Mouse (Mus musculus): ENCODE results near the gene Nfatc2ip. TPM values are rescaled to one million over a fixed set of nuclear protein-coding genes. Genes with fewer than 3 reads are reported as not detected.
"Not testable (repeated sequence)": the region's sequence is repeated elsewhere in the genome, so short reads cannot be mapped to it uniquely, and the experiment has no call there.

Gene Nfatc2ip
- total RNA-seq, 2 experiments from 2014 or later, result 6.3 to 17.8 TPM

- no peak for ATAC-seq (replicated peaks; ENCODE audit: low FRiP score, poor library complexity, severe bottlenecking)
Observed at GRCm38 (mm10) chr7:126414725-126415124, 18.2 kb upstream of the Nfatc2ip start, which contains the start of gene Cd19. Gene Cd19 (minus strand): TSS chr7:126414889.

GRCm38 (mm10) chr7:126411061-126411460 is 14.5 kb upstream of the Nfatc2ip start:
- no peak for ATAC-seq (replicated peaks; ENCODE audit: low FRiP score, poor library complexity, severe bottlenecking)

GRCm38 (mm10) chr7:126408686-126409085 is 12.1 kb upstream of the Nfatc2ip start:
- ATAC-seq (replicated peaks; ENCODE audit: low FRiP score, poor library complexity, severe bottlenecking), result no peak

- ATAC-seq (replicated peaks; ENCODE audit: low FRiP score, poor library complexity, severe bottlenecking), result not testable (repeated sequence)
Observed at GRCm38 (mm10) chr7:126402518-126402917, 6.0 kb upstream of the Nfatc2ip start.

- ATAC-seq (replicated peaks; ENCODE audit: low FRiP score, poor library complexity, severe bottlenecking), result peak; percentile 38; the same call in 1 of the 2 replicates
Observed at GRCm38 (mm10) chr7:126399548-126399947, 3.0 kb upstream of the Nfatc2ip start.

GRCm38 (mm10) chr7:126397822-126398221 is 1.3 kb upstream of the Nfatc2ip start:
- ATAC-seq (replicated peaks; ENCODE audit: low FRiP score, poor library complexity, severe bottlenecking), result no peak

GRCm38 (mm10) chr7:126397221-126397620 is 684 bp upstream of the Nfatc2ip start:
- no peak for ATAC-seq (replicated peaks; ENCODE audit: low FRiP score, poor library complexity, severe bottlenecking)

- not testable (repeated sequence) for ATAC-seq (replicated peaks; ENCODE audit: low FRiP score, poor library complexity, severe bottlenecking)
Observed at GRCm38 (mm10) chr7:126392086-126392884, 4.3 kb downstream of the Nfatc2ip start.

- ATAC-seq (replicated peaks; ENCODE audit: low FRiP score, poor library complexity, severe bottlenecking), result no peak
Observed at GRCm38 (mm10) chr7:126388185-126388584, 8.4 kb downstream of the Nfatc2ip start.

- no peak for ATAC-seq (replicated peaks; ENCODE audit: low FRiP score, poor library complexity, severe bottlenecking)
Observed at GRCm38 (mm10) chr7:126383565-126383964, 13.0 kb downstream of the Nfatc2ip start.

- ATAC-seq (replicated peaks; ENCODE audit: low FRiP score, poor library complexity, severe bottlenecking), result peak; percentile 94
Observed at GRCm38 (mm10) chr7:126377278-126378158, 19.0 kb downstream of the Nfatc2ip start, which contains the start of gene Spns1. Gene Spns1 (minus strand): TSS chr7:126377450.

- peak; percentile 62 for ATAC-seq (replicated peaks; ENCODE audit: low FRiP score, poor library complexity, severe bottlenecking)
Observed at GRCm38 (mm10) chr7:126376903-126377277, 19.6 kb downstream of the Nfatc2ip start.

- ATAC-seq (replicated peaks; ENCODE audit: low FRiP score, poor library complexity, severe bottlenecking), result no peak
Observed at GRCm38 (mm10) chr7:126375012-126375411, 21.5 kb downstream of the Nfatc2ip start.

- no peak for ATAC-seq (replicated peaks; ENCODE audit: low FRiP score, poor library complexity, severe bottlenecking)
Observed at GRCm38 (mm10) chr7:126374526-126374925, 22.0 kb downstream of the Nfatc2ip start.

- ATAC-seq (replicated peaks; ENCODE audit: low FRiP score, poor library complexity, severe bottlenecking), result no peak
Observed at GRCm38 (mm10) chr7:126373007-126373406, 23.5 kb downstream of the Nfatc2ip start.

GRCm38 (mm10) chr7:126369393-126369792 is 27.1 kb downstream of the Nfatc2ip start, which contains the start of gene Lat:
Gene Lat (minus strand): TSS chr7:126369570.
- ATAC-seq (replicated peaks; ENCODE audit: low FRiP score, poor library complexity, severe bottlenecking), result no peak

GRCm38 (mm10) chr7:126368367-126368766 is 28.2 kb downstream of the Nfatc2ip start:
- ATAC-seq (replicated peaks; ENCODE audit: low FRiP score, poor library complexity, severe bottlenecking), result no peak

GRCm38 (mm10) chr7:126367636-126368035 is 28.9 kb downstream of the Nfatc2ip start:
- no peak for ATAC-seq (replicated peaks; ENCODE audit: low FRiP score, poor library complexity, severe bottlenecking)

- ATAC-seq (replicated peaks; ENCODE audit: low FRiP score, poor library complexity, severe bottlenecking), result no peak
Observed at GRCm38 (mm10) chr7:126363038-126363437, 33.5 kb downstream of the Nfatc2ip start.

GRCm38 (mm10) chr7:126359049-126359448 is 37.5 kb downstream of the Nfatc2ip start:
- ATAC-seq (replicated peaks; ENCODE audit: low FRiP score, poor library complexity, severe bottlenecking), result no peak

Measured in erythroblast, adult 5-6 weeks (primary cell).